In the genomic region with DNA sequence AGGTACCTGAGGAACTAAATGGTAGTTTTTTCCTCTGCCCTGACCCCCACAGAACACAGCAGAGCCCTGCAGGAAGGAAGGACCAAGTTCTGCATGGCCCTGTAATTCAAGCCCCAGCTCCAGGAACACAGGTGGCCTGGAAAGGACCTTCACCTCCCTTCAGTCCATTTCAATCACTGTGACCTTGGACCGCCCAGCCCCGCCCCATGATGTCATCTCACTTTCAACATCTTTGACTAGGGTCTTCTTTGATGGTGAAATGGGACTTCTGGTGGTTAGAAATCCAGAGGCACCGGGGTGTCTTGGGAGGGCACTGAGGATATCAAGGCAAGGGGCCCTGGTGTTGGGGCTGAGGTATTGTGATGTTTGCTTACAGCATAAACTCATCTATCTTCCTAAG, we compare ENCODE assay signal across 32 mouse cellular contexts. TPM values are rescaled to one million over a fixed set of nuclear protein-coding genes. Genes with fewer than 3 reads are reported as not detected.
"Had no signal": no experiment of that assay in that cellular context is flagged by ENCODE, and none has a peak within 500 bp of the region (broad histone marks: within the 10 kb centered on the region; RNA-seq: fewer than 3 reads in every experiment).

No protein-coding gene starts in this region.

- H3K4me3 ChIP-seq: gastrocnemius, adult 2 months; heart, embryonic 13.5 days; heart, embryonic 15.5 days; hindbrain, embryonic 13.5 days; hindbrain, embryonic 15.5 days; kidney, embryonic 15.5 days; left cerebral cortex, adult 2 months; limb, embryonic 10.5 days; limb, embryonic 12.5 days; liver, embryonic 13.5 days; liver, embryonic 15.5 days had no signal

- DNase-seq: gastrocnemius, adult 2 months; gastrocnemius, postnatal 10 days; gastrocnemius, postnatal 25 days; heart, adult 18-20 months; heart, postnatal 14 days; heart, postnatal 36 days; kidney, adult 11 months; kidney, adult 2 months; kidney, adult 9 months; kidney, postnatal 14 days; kidney, postnatal 36 days; layer of hippocampus, adult 9-11 months; liver; liver, embryonic 13.5 days had no signal

- H3K9ac ChIP-seq: heart, embryonic 13.5 days; heart, embryonic 15.5 days; hindbrain, embryonic 13.5 days; hindbrain, embryonic 15.5 days; kidney, embryonic 15.5 days; limb, embryonic 12.5 days; liver, embryonic 13.5 days; liver, embryonic 15.5 days had no signal

- H3K36me3 ChIP-seq: heart, embryonic 13.5 days; heart, embryonic 15.5 days; hindbrain, embryonic 13.5 days; hindbrain, embryonic 15.5 days; kidney, embryonic 15.5 days; limb, embryonic 10.5 days; limb, embryonic 12.5 days; liver, embryonic 13.5 days; liver, embryonic 15.5 days had no signal

- H3K27me3 ChIP-seq: heart, embryonic 13.5 days; heart, embryonic 15.5 days; hindbrain, embryonic 13.5 days; hindbrain, embryonic 15.5 days; kidney, embryonic 15.5 days; liver, embryonic 15.5 days had no signal

- H3K9me3 ChIP-seq: heart, embryonic 13.5 days; heart, embryonic 15.5 days; hindbrain, embryonic 13.5 days; hindbrain, embryonic 15.5 days; kidney, embryonic 15.5 days; limb, embryonic 10.5 days; limb, embryonic 12.5 days; liver, embryonic 13.5 days; liver, embryonic 15.5 days had no signal

- H3K4me1 ChIP-seq: hindbrain, embryonic 13.5 days; hindbrain, embryonic 15.5 days; limb, embryonic 10.5 days; limb, embryonic 12.5 days had no signal

- H3K27ac ChIP-seq: gastrocnemius, adult 2 months; heart, embryonic 13.5 days; heart, embryonic 15.5 days; hindbrain, embryonic 13.5 days; hindbrain, embryonic 15.5 days; hindbrain, postnatal 0 days; kidney, embryonic 15.5 days; kidney, postnatal 0 days; left cerebral cortex, adult 2 months; limb, embryonic 10.5 days; limb, embryonic 12.5 days; liver, embryonic 13.5 days; liver, embryonic 15.5 days had no signal

RNA-seq across cellular contexts. Expression of a gene that starts 15.6 kb away (rescaled TPM):
- total RNA-seq: gastrocnemius, adult 2 months; gastrocnemius, postnatal 10 days; gastrocnemius, postnatal 25 days; gastrocnemius, postnatal 4 days; granulocyte monocyte progenitor cell, adult 5-6 weeks; heart, adult 18-20 months; heart, postnatal 14 days; heart, postnatal 36 days; layer of hippocampus, adult 18-20 months; layer of hippocampus, postnatal 14 days; left cerebral cortex, adult 2 months; left cerebral cortex, postnatal 14 days; left cerebral cortex, postnatal 36 days had no signal

RNA-seq across cellular contexts. Expression of a gene that starts 21.2 kb away (rescaled TPM):
- total RNA-seq: gastrocnemius, adult 2 months; heart, postnatal 36 days; left cerebral cortex, adult 2 months had no signal

RNA-seq across cellular contexts. Expression of a gene that starts 36.4 kb away (rescaled TPM):
- total RNA-seq: hematopoietic stem cell, adult 5-6 weeks; hindbrain, postnatal 0 days had no signal
